13 mouse cellular contexts compared by ENCODE assay signal in genomic region chr4:130544392-130544791, GRCm38 (mm10). TPM values are rescaled to one million over a fixed set of nuclear protein-coding genes. Genes with fewer than 3 reads are reported as not detected.
DNase-seq lines count a peak whose midpoint lies in the region; ATAC-seq lines count a peak whose summit lies in the region.
"Had no signal": no experiment of that assay in that cellular context is flagged by ENCODE, and none has a peak within 500 bp of the region (broad histone marks: within the 10 kb centered on the region; RNA-seq: fewer than 3 reads in every experiment).

No protein-coding gene starts in this region.

- H3K9ac ChIP-seq in kidney, embryonic 14.5 days (ENCODE audit: low read depth, low read length): 0 out of 2 replicates have a peak overlapping the region, but pooled peaks have one; percentile 35
- no peak overlapping the region for H3K9ac ChIP-seq in forebrain, embryonic 14.5 days (ENCODE audit: low read length)
- H3K9ac ChIP-seq: liver, embryonic 13.5 days had no signal

- WGBS in kidney, embryonic 14.5 days: 29% methylated on average over 9 of the region's 9 CpGs
- 3% methylated on average over 9 of the region's 9 CpGs for WGBS in forebrain, embryonic 14.5 days
- 29% methylated on average over 9 of the region's 9 CpGs for WGBS in midbrain, embryonic 10.5 days

- no peaks in the 10 kb centered on the region for H3K36me3 ChIP-seq in kidney, embryonic 14.5 days (ENCODE audit: control insufficient read depth, insufficient read depth, low read length)
- no peaks in the 10 kb centered on the region; the same call in 1 of the 2 replicates for H3K36me3 ChIP-seq in forebrain, embryonic 14.5 days (ENCODE audit: control insufficient read depth, insufficient read depth, low read length)
- peaks cover 16% of the 10 kb centered on the region for H3K36me3 ChIP-seq in midbrain, embryonic 10.5 days
- H3K36me3 ChIP-seq: liver, embryonic 13.5 days had no signal

- H3K4me2 ChIP-seq in kidney, embryonic 14.5 days (replicated peaks; ENCODE audit: low read depth, low read length): no peak overlapping the region
- H3K4me2 ChIP-seq in forebrain, embryonic 14.5 days (ENCODE audit: low read length): peak overlapping the region; percentile 26; the same call in 1 of the 2 replicates
- H3K4me2 ChIP-seq: liver, embryonic 13.5 days had no signal

- no peaks in the 10 kb centered on the region for H3K27me3 ChIP-seq in kidney, embryonic 14.5 days (ENCODE audit: control insufficient read depth, insufficient read depth, low read length)
- no peaks in the 10 kb centered on the region for H3K27me3 ChIP-seq in forebrain, embryonic 14.5 days (replicated peaks; ENCODE audit: control insufficient read depth, insufficient read depth, low read length)
- no peaks in the 10 kb centered on the region for H3K27me3 ChIP-seq in midbrain, embryonic 10.5 days (ENCODE audit: low read depth, poor library complexity, severe bottlenecking)
- H3K27me3 ChIP-seq: liver, embryonic 13.5 days had no signal

- peaks cover 24% of the 10 kb centered on the region for H3K4me1 ChIP-seq in kidney, embryonic 14.5 days (ENCODE audit: control insufficient read depth, insufficient read depth, low read length)
- H3K4me1 ChIP-seq in forebrain, embryonic 14.5 days (ENCODE audit: control insufficient read depth, insufficient read depth, low read length): peaks cover 34% of the 10 kb centered on the region
- H3K4me1 ChIP-seq in midbrain, embryonic 10.5 days: peaks cover 67% of the 10 kb centered on the region
- H3K4me1 ChIP-seq: liver, embryonic 13.5 days had no signal

- no peaks in the 10 kb centered on the region for H3K9me3 ChIP-seq in kidney, embryonic 14.5 days (ENCODE audit: control insufficient read depth, low read length)
- no peaks in the 10 kb centered on the region for H3K9me3 ChIP-seq in forebrain, embryonic 14.5 days (replicated peaks; ENCODE audit: control insufficient read depth, low read length)
- H3K9me3 ChIP-seq in midbrain, embryonic 10.5 days (replicated peaks): no peaks in the 10 kb centered on the region
- H3K9me3 ChIP-seq: liver, embryonic 13.5 days had no signal

- ATAC-seq in kidney, embryonic 14.5 days (ENCODE audit: low FRiP score, low TSS enrichment): no peak
- ATAC-seq in forebrain, embryonic 14.5 days: peak; percentile 54
- ATAC-seq: activated CD4-positive, CD25-positive, alpha-beta regulatory T cell, adult 4 months had no signal

- no peak overlapping the region for H3K27ac ChIP-seq in kidney, embryonic 14.5 days (ENCODE audit: low read depth, low read length)
- peak overlapping the region; percentile 53 for H3K27ac ChIP-seq in forebrain, embryonic 14.5 days (ENCODE audit: low read depth, low read length)
- H3K27ac ChIP-seq in midbrain, embryonic 10.5 days (replicated peaks): peak overlapping the region; percentile 87
- H3K27ac ChIP-seq: liver, embryonic 13.5 days had no signal

- no peak for DNase-seq in kidney, adult 18-20 months
- DNase-seq in forebrain, embryonic 14.5 days (ENCODE audit: low spot score): peak; percentile 72
- peak; percentile 40 for DNase-seq in midbrain, embryonic 10.5 days (ENCODE audit: low spot score)
- peak; percentile 74 for DNase-seq in retina, embryonic 14.5 days (ENCODE audit: low spot score)
- no peak for DNase-seq in yolk sac, embryonic 10.5 days (ENCODE audit: low spot score)
- DNase-seq in heart, adult 11 months: no peak
- no peak for DNase-seq in kidney, postnatal 10 days
- DNase-seq: kidney, postnatal 36 days; liver, embryonic 13.5 days; lung, postnatal 14 days; thymus, postnatal 14 days had no signal

- H3K4me3 ChIP-seq in kidney, embryonic 14.5 days (ENCODE audit: low read length): no peak overlapping the region
- H3K4me3 ChIP-seq in forebrain, embryonic 14.5 days (ENCODE audit: low read depth, low read length): no peak overlapping the region
- H3K4me3 ChIP-seq in midbrain, embryonic 10.5 days: peak overlapping the region; percentile 9; the same call in 1 of the 2 replicates
- H3K4me3 ChIP-seq: liver, embryonic 13.5 days had no signal

RNA-seq across cellular contexts. Expression of gene Nkain1, which starts 29.6 kb away (rescaled TPM):
- 6.7 and 17.2 TPM in 2 replicates for polyA plus RNA-seq in kidney, embryonic 14.5 days (2014; fragmentation: Nextera tagmentation; extraction: Ambion mirVana)
- polyA plus RNA-seq in forebrain, embryonic 14.5 days (2014; fragmentation: Nextera tagmentation; extraction: Ambion mirVana): 12.6 and 15.8 TPM in 2 replicates
- 5.1 and 5.9 TPM in 2 replicates for polyA plus RNA-seq in midbrain, embryonic 10.5 days (2016; fragmentation: Nextera tagmentation; extraction: Ambion mirVana)
- polyA plus RNA-seq: activated CD4-positive, CD25-positive, alpha-beta regulatory T cell, adult 4 months; liver, embryonic 13.5 days had no signal

Comparison
In these comparisons a context has a peak if more than half of its experiments do, and no peak if none do; other contexts are left out.
1. DNase-seq: peak in forebrain, embryonic 14.5 days (single experiment), midbrain, embryonic 10.5 days (single experiment) and retina, embryonic 14.5 days (single experiment); none in kidney, adult 18-20 months (single experiment), yolk sac, embryonic 10.5 days (single experiment), heart, adult 11 months (single experiment) and kidney, postnatal 10 days (single experiment).